Mouse (Mus musculus): Measurements from ENCODE around the gene D130043K22Rik. TPM values are rescaled to one million over a fixed set of nuclear protein-coding genes. Genes with fewer than 3 reads are reported as not detected.

The D130043K22Rik gene
- polyA plus RNA-seq, 1 experiment from 2014 or later = 5.5 TPM

GRCm38 (mm10) chr13:24852570-24852969, 7.6 kb downstream of the D130043K22Rik start:
- Histone ChIP-seq H3K9ac (no peak overlapping the region), H3K4me1 (replicated peaks; ENCODE audit: control insufficient read depth, insufficient read depth, low read length) (no peaks in the 10 kb centered on the region), H3K4me3 (replicated peaks; ENCODE audit: low read length) (no peak overlapping the region), H3K9me3 (ENCODE audit: control insufficient read depth, low read length) (no peaks in the 10 kb centered on the region), H3K27ac (no peak overlapping the region), H3K36me3 (replicated peaks; ENCODE audit: control insufficient read depth, insufficient read depth) (0 out of 2 replicates have a peak, but pooled peaks cover 6% of the 10 kb centered on the region), H3K4me2 (replicated peaks) (no peak overlapping the region), H3K27me3 (ENCODE audit: control insufficient read depth, insufficient read depth, low read length) (no peaks in the 10 kb centered on the region)
- 89% methylated on average over 3 of the region's 3 CpGs for WGBS
- no peak for DNase-seq (ENCODE audit: low spot score)
- no peak for ATAC-seq (ENCODE audit: low FRiP score)

GRCm38 (mm10) chr13:24859115-24859514, 14.2 kb downstream of the D130043K22Rik start:
- Histone ChIP-seq H3K4me3 (replicated peaks; ENCODE audit: low read length) (no peak overlapping the region), H3K9ac (no peak overlapping the region), H3K36me3 (replicated peaks; ENCODE audit: control insufficient read depth, insufficient read depth) (0 out of 2 replicates have a peak, but pooled peaks cover 6% of the 10 kb centered on the region), H3K27me3 (ENCODE audit: control insufficient read depth, insufficient read depth, low read length) (no peaks in the 10 kb centered on the region), H3K4me1 (replicated peaks; ENCODE audit: control insufficient read depth, insufficient read depth, low read length) (no peaks in the 10 kb centered on the region), H3K27ac (no peak overlapping the region), H3K9me3 (ENCODE audit: control insufficient read depth, low read length) (no peaks in the 10 kb centered on the region), H3K4me2 (replicated peaks) (no peak overlapping the region)
- DNase-seq (ENCODE audit: low spot score) (no peak), ATAC-seq (ENCODE audit: low FRiP score) (no peak)

DNA sequence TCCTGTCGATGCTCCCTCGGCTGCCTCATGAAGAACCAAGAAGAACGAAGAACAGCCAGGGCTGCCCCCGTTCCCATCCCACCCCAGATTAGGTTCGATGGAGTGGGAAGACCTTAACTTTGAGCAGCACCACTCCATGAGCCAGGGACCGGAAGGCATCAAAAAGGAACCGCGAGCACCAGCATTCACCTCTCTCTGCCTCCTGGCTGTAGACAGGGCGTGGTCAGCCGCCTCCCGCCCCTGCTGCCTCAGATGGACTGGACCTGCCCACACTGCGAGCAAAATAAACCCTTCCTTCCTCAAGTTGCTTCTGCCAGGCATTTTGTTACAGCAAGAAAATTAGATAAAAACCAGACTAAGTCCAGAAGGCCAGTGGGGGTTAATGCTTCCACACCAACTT, 16.1 kb downstream of the D130043K22Rik start:
- no peak for ATAC-seq (ENCODE audit: low FRiP score)
- Histone ChIP-seq H3K4me2 (replicated peaks) (no peak overlapping the region), H3K9ac (no peak overlapping the region), H3K36me3 (replicated peaks; ENCODE audit: control insufficient read depth, insufficient read depth) (0 out of 2 replicates have a peak, but pooled peaks cover 6% of the 10 kb centered on the region), H3K4me3 (replicated peaks; ENCODE audit: low read length) (no peak overlapping the region), H3K27ac (no peak overlapping the region), H3K4me1 (replicated peaks; ENCODE audit: control insufficient read depth, insufficient read depth, low read length) (no peaks in the 10 kb centered on the region), H3K27me3 (ENCODE audit: control insufficient read depth, insufficient read depth, low read length) (no peaks in the 10 kb centered on the region), H3K9me3 (ENCODE audit: control insufficient read depth, low read length) (no peaks in the 10 kb centered on the region)
- 79% methylated on average over 12 of the region's 12 CpGs for WGBS
- no peak for DNase-seq (ENCODE audit: low spot score)

GRCm38 (mm10) chr13:24862021-24862420, 17.1 kb downstream of the D130043K22Rik start:
- Histone ChIP-seq H3K9ac (no peak overlapping the region), H3K36me3 (replicated peaks; ENCODE audit: control insufficient read depth, insufficient read depth) (0 out of 2 replicates have a peak, but pooled peaks cover 6% of the 10 kb centered on the region), H3K4me3 (replicated peaks; ENCODE audit: low read length) (no peak overlapping the region), H3K9me3 (ENCODE audit: control insufficient read depth, low read length) (no peaks in the 10 kb centered on the region), H3K27ac (no peak overlapping the region), H3K27me3 (ENCODE audit: control insufficient read depth, insufficient read depth, low read length) (no peaks in the 10 kb centered on the region), H3K4me2 (replicated peaks) (no peak overlapping the region), H3K4me1 (replicated peaks; ENCODE audit: control insufficient read depth, insufficient read depth, low read length) (no peaks in the 10 kb centered on the region)
- ATAC-seq (ENCODE audit: low FRiP score) (no peak), DNase-seq (ENCODE audit: low spot score) (no peak)
- 75% methylated on average over 7 of the region's 7 CpGs for WGBS

GRCm38 (mm10) chr13:24862520-24862919, 17.6 kb downstream of the D130043K22Rik start:
- H3K27me3 ChIP-seq (ENCODE audit: control insufficient read depth, insufficient read depth, low read length) = no peaks in the 10 kb centered on the region
- no peaks in the 10 kb centered on the region for H3K4me1 ChIP-seq (replicated peaks; ENCODE audit: control insufficient read depth, insufficient read depth, low read length)
- no peaks in the 10 kb centered on the region for H3K9me3 ChIP-seq (ENCODE audit: control insufficient read depth, low read length)
- no peak overlapping the region for H3K27ac ChIP-seq
- ATAC-seq (ENCODE audit: low FRiP score) (no peak), DNase-seq (ENCODE audit: low spot score) (no peak)
- no peak overlapping the region for H3K4me2 ChIP-seq (replicated peaks)
- H3K9ac ChIP-seq = no peak overlapping the region
- H3K36me3 ChIP-seq (replicated peaks; ENCODE audit: control insufficient read depth, insufficient read depth) = 0 out of 2 replicates have a peak, but pooled peaks cover under 1% of the 10 kb centered on the region
- WGBS = 67% methylated on average over 7 of the region's 7 CpGs
- H3K4me3 ChIP-seq (replicated peaks; ENCODE audit: low read length) = no peak overlapping the region

GRCm38 (mm10) chr13:24866430-24867402, 21.8 kb downstream of the D130043K22Rik start:
- Histone ChIP-seq H3K9me3 (ENCODE audit: control insufficient read depth, low read length) (no peaks in the 10 kb centered on the region), H3K27me3 (ENCODE audit: control insufficient read depth, insufficient read depth, low read length) (no peaks in the 10 kb centered on the region), H3K9ac (no peak overlapping the region), H3K36me3 (replicated peaks; ENCODE audit: control insufficient read depth, insufficient read depth) (no peaks in the 10 kb centered on the region), H3K4me3 (replicated peaks; ENCODE audit: low read length) (no peak overlapping the region), H3K4me1 (replicated peaks; ENCODE audit: control insufficient read depth, insufficient read depth, low read length) (no peaks in the 10 kb centered on the region), H3K4me2 (replicated peaks) (no peak overlapping the region), H3K27ac (no peak overlapping the region)
- no peak for DNase-seq (ENCODE audit: low spot score)
- WGBS = 61% methylated on average over 9 of the region's 9 CpGs
- ATAC-seq (ENCODE audit: low FRiP score) = no peak

GRCm38 (mm10) chr13:24867789-24868188, 22.9 kb downstream of the D130043K22Rik start:
- no peak for DNase-seq (ENCODE audit: low spot score)
- Histone ChIP-seq H3K27ac (no peak overlapping the region), H3K4me3 (replicated peaks; ENCODE audit: low read length) (no peak overlapping the region), H3K36me3 (replicated peaks; ENCODE audit: control insufficient read depth, insufficient read depth) (no peaks in the 10 kb centered on the region), H3K4me2 (replicated peaks) (no peak overlapping the region), H3K4me1 (replicated peaks; ENCODE audit: control insufficient read depth, insufficient read depth, low read length) (no peaks in the 10 kb centered on the region), H3K9me3 (ENCODE audit: control insufficient read depth, low read length) (no peaks in the 10 kb centered on the region), H3K9ac (no peak overlapping the region), H3K27me3 (ENCODE audit: control insufficient read depth, insufficient read depth, low read length) (no peaks in the 10 kb centered on the region)
- ATAC-seq (ENCODE audit: low FRiP score) = no peak
- WGBS = 96% methylated on average over 10 of the region's 10 CpGs

DNA sequence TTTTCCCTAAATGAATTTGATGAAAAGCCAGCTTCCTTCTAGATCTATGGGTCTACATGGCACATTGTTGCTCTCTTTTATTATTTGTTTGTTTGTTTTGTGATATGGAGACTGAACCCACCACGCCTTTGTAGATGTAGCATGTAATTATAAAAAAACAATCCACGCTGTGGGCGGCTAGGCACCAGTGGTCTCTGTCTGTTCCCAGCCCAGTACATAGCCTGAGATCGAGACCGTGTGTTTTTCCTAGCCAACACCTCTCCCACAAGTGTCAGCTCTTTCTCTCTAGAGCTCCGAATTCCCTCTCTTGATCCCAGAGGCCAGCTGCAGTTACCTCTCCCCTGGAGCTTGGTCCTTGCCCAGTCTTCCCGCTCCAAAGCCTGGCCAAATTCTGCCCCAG, 23.3 kb downstream of the D130043K22Rik start:
- ATAC-seq (ENCODE audit: low FRiP score) = no peak
- Histone ChIP-seq H3K27ac (no peak overlapping the region), H3K9me3 (ENCODE audit: control insufficient read depth, low read length) (no peaks in the 10 kb centered on the region), H3K27me3 (ENCODE audit: control insufficient read depth, insufficient read depth, low read length) (no peaks in the 10 kb centered on the region), H3K4me3 (replicated peaks; ENCODE audit: low read length) (no peak overlapping the region), H3K9ac (no peak overlapping the region), H3K4me2 (replicated peaks) (no peak overlapping the region), H3K36me3 (replicated peaks; ENCODE audit: control insufficient read depth, insufficient read depth) (no peaks in the 10 kb centered on the region), H3K4me1 (replicated peaks; ENCODE audit: control insufficient read depth, insufficient read depth, low read length) (no peaks in the 10 kb centered on the region)
- no peak for DNase-seq (ENCODE audit: low spot score)
- WGBS = 90% methylated on average over 7 of the region's 7 CpGs

- Histone ChIP-seq H3K27ac (no peak overlapping the region), H3K4me2 (replicated peaks) (no peak overlapping the region), H3K27me3 (ENCODE audit: control insufficient read depth, insufficient read depth, low read length) (no peaks in the 10 kb centered on the region), H3K9ac (no peak overlapping the region), H3K9me3 (ENCODE audit: control insufficient read depth, low read length) (0 out of 2 replicates have a peak, but pooled peaks cover 4% of the 10 kb centered on the region), H3K4me3 (replicated peaks; ENCODE audit: low read length) (no peak overlapping the region), H3K4me1 (replicated peaks; ENCODE audit: control insufficient read depth, insufficient read depth, low read length) (no peaks in the 10 kb centered on the region), H3K36me3 (replicated peaks; ENCODE audit: control insufficient read depth, insufficient read depth) (peaks cover 6% of the 10 kb centered on the region; the same call in 1 of the 2 replicates)
- 85% methylated on average over 15 of the region's 15 CpGs for WGBS
- DNase-seq (ENCODE audit: low spot score) = no peak
- ATAC-seq (ENCODE audit: low FRiP score) = no peak
Measured at GRCm38 (mm10) chr13:24879359-24880040, 34.6 kb downstream of the D130043K22Rik start.

All from hindbrain, embryonic 14.5 days (tissue).